Mouse (Mus musculus) urinary bladder, adult 18-20 months (tissue): Measurements from ENCODE around the gene Gm28036.
"Not testable (repeated sequence)": the region's sequence is repeated elsewhere in the genome, so short reads cannot be mapped to it uniquely, and the experiment has no call there.

ENCODE experiments used
- DNase-seq, 2 experiments: peaks; one replicate each; pipeline ENCODE4 v3.0.0; 2022; ENCODE audit warnings: low spot score in 2 of 2, mixed read lengths in 2 of 2

Gene Gm28036

GRCm38 (mm10) chr2:156126992-156127391 lies at the start of gene Gm28036:
Gene Gm28036 (minus strand): TSS chr2:156127092.
- DNase-seq: no peak

GRCm38 (mm10) chr2:156166557-156166956 lies 39.7 kb upstream of the Gm28036 start:
- DNase-seq: no peak

- no peak for DNase-seq
These were observed 38.6 kb upstream of the Gm28036 start for GRCm38 (mm10) chr2:156165478-156165877.

GRCm38 (mm10) chr2:156151538-156151937 lies 24.6 kb upstream of the Gm28036 start:
- DNase-seq: no peak

GRCm38 (mm10) chr2:156147316-156147915 lies 20.5 kb upstream of the Gm28036 start:
- no peak for DNase-seq

- DNase-seq: no peak
These were observed 19.5 kb upstream of the Gm28036 start for GRCm38 (mm10) chr2:156146272-156146989.

GRCm38 (mm10) chr2:156145486-156146130 lies 18.7 kb upstream of the Gm28036 start:
- DNase-seq: no peak

GRCm38 (mm10) chr2:156143953-156144724 lies 17.2 kb upstream of the Gm28036 start, which contains the start of the genes Romo1 and Nfs1:
Gene Romo1 (plus strand): TSS chr2:156144039.
Gene Nfs1 (minus strand): TSS chr2:156144186.
- DNase-seq: peak; percentile 79 to 90

GRCm38 (mm10) chr2:156143367-156143766 lies 16.5 kb upstream of the Gm28036 start:
- DNase-seq: no peak

GRCm38 (mm10) chr2:156142820-156143219 lies 15.9 kb upstream of the Gm28036 start:
- DNase-seq: no peak

- DNase-seq: no peak
These were observed 8.8 kb upstream of the Gm28036 start for GRCm38 (mm10) chr2:156135695-156136094.

- DNase-seq: no peak
These were observed 7.3 kb upstream of the Gm28036 start for GRCm38 (mm10) chr2:156134161-156134560.

GRCm38 (mm10) chr2:156123731-156124130 lies 3.2 kb downstream of the Gm28036 start:
- no peak for DNase-seq

- no peak for DNase-seq
These were observed 7.3 kb downstream of the Gm28036 start for GRCm38 (mm10) chr2:156119566-156119965.

- not testable (repeated sequence) for DNase-seq
These were observed 14.8 kb downstream of the Gm28036 start for GRCm38 (mm10) chr2:156112080-156112423.

GRCm38 (mm10) chr2:156111358-156112079 lies 15.4 kb downstream of the Gm28036 start, which contains the start of the genes Cpne1 and Rbm12:
Gene Cpne1 (minus strand): TSS chr2:156111965.
Gene Rbm12 (minus strand): TSS chr2:156111978.
- DNase-seq: peak; percentile 85 to 95

GRCm38 (mm10) chr2:156110627-156111357 lies 16.1 kb downstream of the Gm28036 start:
- peak in 1 of 2 experiments; percentile 18 for DNase-seq

- DNase-seq: no peak
These were observed 35.0 kb downstream of the Gm28036 start for GRCm38 (mm10) chr2:156091926-156092325.

GRCm38 (mm10) chr2:156089799-156090198 lies 37.1 kb downstream of the Gm28036 start:
- no peak for DNase-seq

- DNase-seq: no peak
These were observed 39.3 kb downstream of the Gm28036 start for GRCm38 (mm10) chr2:156087391-156088110.
